18 mouse cellular contexts compared by ENCODE assay signal in genomic region chr12:107748481-107749380, GRCm38 (mm10).
DNase-seq lines count a peak whose midpoint lies in the region; ATAC-seq and TF ChIP-seq lines count a peak whose summit lies in the region.
"Had no signal": no experiment of that assay in that cellular context is flagged by ENCODE, and none has a peak within 500 bp of the region (broad histone marks: within the 10 kb centered on the region; RNA-seq: fewer than 3 reads in every experiment).

No protein-coding gene starts in this region.

- 0 out of 2 replicates have a peak, but pooled peaks cover 4% of the 10 kb centered on the region for H3K4me1 ChIP-seq in kidney, embryonic 14.5 days (ENCODE audit: control insufficient read depth, insufficient read depth, low read length)
- no peaks in the 10 kb centered on the region for H3K4me1 ChIP-seq in kidney, adult 2 months (ENCODE audit: control insufficient read depth, insufficient read depth, low read length)
- H3K4me1 ChIP-seq in embryonic facial prominence, embryonic 11.5 days (ENCODE audit: control insufficient read depth, insufficient read depth, low read length), result peaks cover 8% of the 10 kb centered on the region; the same call in 1 of the 2 replicates
- H3K4me1 ChIP-seq in limb, embryonic 12.5 days (replicated peaks), result peaks cover 54% of the 10 kb centered on the region
- H3K4me1 ChIP-seq: megakaryocyte, embryonic 14.5 days had no signal

- TF ChIP-seq CTCF in kidney, adult 2 months (conservative IDR thresholded peaks at IDR 0.05; ENCODE audit: insufficient read depth, insufficient read length, low read depth, low read length), result no peak

- no peaks in the 10 kb centered on the region for H3K27me3 ChIP-seq in kidney, embryonic 14.5 days (ENCODE audit: control insufficient read depth, insufficient read depth, low read length)
- no peaks in the 10 kb centered on the region for H3K27me3 ChIP-seq in kidney, adult 2 months (replicated peaks; ENCODE audit: control insufficient read depth, insufficient read depth, low read length)
- no peaks in the 10 kb centered on the region for H3K27me3 ChIP-seq in embryonic facial prominence, embryonic 11.5 days (ENCODE audit: control insufficient read depth, insufficient read depth, low read length)
- peaks cover 3% of the 10 kb centered on the region; the same call in 1 of the 2 replicates for H3K27me3 ChIP-seq in limb, embryonic 12.5 days
- H3K27me3 ChIP-seq: hindbrain, embryonic 13.5 days; megakaryocyte, embryonic 14.5 days; Patski had no signal

- no peak overlapping the region for H3K4me2 ChIP-seq in kidney, embryonic 14.5 days (replicated peaks; ENCODE audit: low read depth, low read length)
- H3K4me2 ChIP-seq in embryonic facial prominence, embryonic 11.5 days (ENCODE audit: low read depth, low read length), result no peak overlapping the region
- H3K4me2 ChIP-seq in limb, embryonic 12.5 days, result no peak overlapping the region
- H3K4me2 ChIP-seq: hindbrain, embryonic 13.5 days; liver, embryonic 11.5 days had no signal

- 0 out of 2 replicates have a peak, but pooled peaks have one; percentile 24 for ATAC-seq in kidney, embryonic 14.5 days (ENCODE audit: low FRiP score, low TSS enrichment)
- ATAC-seq in embryonic facial prominence, embryonic 11.5 days (replicated peaks; ENCODE audit: insufficient number of reproducible peaks, low FRiP score, low TSS enrichment, low read depth), result peak; percentile 32; the same call in 1 of the 2 replicates
- peak; percentile 39; the same call in 1 of the 2 replicates for ATAC-seq in limb, embryonic 12.5 days (ENCODE audit: insufficient number of reproducible peaks, insufficient read depth, low FRiP score, low TSS enrichment, low read depth)
- ATAC-seq: intestine, embryonic 16.5 days; Patski had no signal

- WGBS in kidney, embryonic 14.5 days, result 35% methylated on average over 18 of the region's 18 CpGs
- WGBS in kidney, adult 2 months, result 50% methylated on average over 18 of the region's 18 CpGs
- WGBS in embryonic facial prominence, embryonic 11.5 days, result 44% methylated on average over 18 of the region's 18 CpGs
- WGBS in limb, embryonic 12.5 days, result 22% methylated on average over 18 of the region's 18 CpGs

- TF ChIP-seq POLR2A in kidney, adult 2 months (IDR thresholded peaks at IDR 0.05; ENCODE audit: low read depth, low read length), result no peak

- no peaks in the 10 kb centered on the region for H3K36me3 ChIP-seq in kidney, embryonic 14.5 days (ENCODE audit: control insufficient read depth, insufficient read depth, low read length)
- no peaks in the 10 kb centered on the region for H3K36me3 ChIP-seq in kidney, adult 2 months (ENCODE audit: control insufficient read depth, insufficient read depth, low read length)
- no peaks in the 10 kb centered on the region for H3K36me3 ChIP-seq in embryonic facial prominence, embryonic 11.5 days (replicated peaks; ENCODE audit: control insufficient read depth, insufficient read depth, low read depth, low read length)
- no peaks in the 10 kb centered on the region for H3K36me3 ChIP-seq in limb, embryonic 12.5 days
- H3K36me3 ChIP-seq: hindbrain, embryonic 13.5 days had no signal

- no peak overlapping the region for H3K4me3 ChIP-seq in kidney, embryonic 14.5 days (ENCODE audit: low read length)
- no peak overlapping the region for H3K4me3 ChIP-seq in kidney, adult 2 months (ENCODE audit: insufficient read depth, low read depth, low read length)
- H3K4me3 ChIP-seq in embryonic facial prominence, embryonic 11.5 days (ENCODE audit: low read depth, low read length), result no peak overlapping the region
- no peak overlapping the region for H3K4me3 ChIP-seq in limb, embryonic 12.5 days (replicated peaks)
- H3K4me3 ChIP-seq: hindbrain, embryonic 13.5 days; left cerebral cortex, adult 2 months; megakaryocyte, embryonic 14.5 days had no signal

- H3K9ac ChIP-seq in kidney, embryonic 14.5 days (ENCODE audit: low read depth, low read length), result no peak overlapping the region
- no peak overlapping the region for H3K9ac ChIP-seq in embryonic facial prominence, embryonic 11.5 days (replicated peaks; ENCODE audit: low read length)
- H3K9ac ChIP-seq in limb, embryonic 12.5 days (replicated peaks), result no peak overlapping the region
- H3K9ac ChIP-seq: hindbrain, embryonic 13.5 days had no signal

- no peaks in the 10 kb centered on the region for H3K9me3 ChIP-seq in kidney, embryonic 14.5 days (ENCODE audit: control insufficient read depth, low read length)
- H3K9me3 ChIP-seq in embryonic facial prominence, embryonic 11.5 days (replicated peaks; ENCODE audit: control insufficient read depth, low read length), result no peaks in the 10 kb centered on the region
- no peaks in the 10 kb centered on the region for H3K9me3 ChIP-seq in limb, embryonic 12.5 days
- H3K9me3 ChIP-seq: hindbrain, embryonic 13.5 days had no signal

- H3K27ac ChIP-seq in kidney, embryonic 14.5 days (ENCODE audit: low read depth, low read length), result no peak overlapping the region
- H3K27ac ChIP-seq in kidney, adult 2 months (ENCODE audit: insufficient read depth, low read depth, low read length), result no peak overlapping the region
- H3K27ac ChIP-seq in embryonic facial prominence, embryonic 11.5 days (replicated peaks; ENCODE audit: low read depth, low read length), result peak overlapping the region; percentile 37; the same call in 1 of the 2 replicates
- peak overlapping the region; percentile 63 for H3K27ac ChIP-seq in limb, embryonic 12.5 days
- H3K27ac ChIP-seq: hindbrain, embryonic 13.5 days; left cerebral cortex, adult 2 months had no signal

- no peak for DNase-seq in kidney, adult 2 months
- peak; percentile 61 for DNase-seq in CD4-positive, CD25-positive, alpha-beta regulatory T cell, adult 2 months (ENCODE audit: low read depth, low spot score)
- peak; percentile 71 for DNase-seq in embryonic facial prominence, embryonic 11.5 days (ENCODE audit: low spot score)
- DNase-seq in lung, postnatal 25 days (ENCODE audit: low spot score), result no peak
- no peak for DNase-seq in ovary, adult 18-20 months (ENCODE audit: low spot score)
- no peak for DNase-seq in left cerebral cortex, adult 18-20 months (ENCODE audit: low spot score in 2 of 2)
- DNase-seq: cerebellum, adult 9-11 months; gastrocnemius, postnatal 14 days; heart, postnatal 14 days; thymus, adult 18-20 months had no signal

Comparison
In these comparisons a context has a peak if more than half of its experiments do, and no peak if none do; other contexts are left out.
1. H3K27ac ChIP-seq: peak in embryonic facial prominence, embryonic 11.5 days (single experiment) and limb, embryonic 12.5 days (single experiment); none in kidney, embryonic 14.5 days (single experiment) and kidney, adult 2 months (single experiment).
2. DNase-seq: peak in CD4-positive, CD25-positive, alpha-beta regulatory T cell, adult 2 months (single experiment) and embryonic facial prominence, embryonic 11.5 days (single experiment); none in kidney, adult 2 months (single experiment), lung, postnatal 25 days (single experiment), ovary, adult 18-20 months (single experiment) and left cerebral cortex, adult 18-20 months (0 of 2).
3. Peak in every context shown above with its lines, with median percentiles within 50 percentile points of each other: ATAC-seq.